Mouse (Mus musculus) left cerebral cortex, postnatal 10 days (tissue): ENCODE measurements around the gene Tctn3. TPM values are rescaled to one million over a fixed set of nuclear protein-coding genes. Genes with fewer than 3 reads are reported as not detected.
"Not testable (repeated sequence)": the region's sequence is repeated elsewhere in the genome, so short reads cannot be mapped to it uniquely, and the experiment has no call there.

Source experiments
- DNase-seq, 2 experiments: peaks; one replicate each; pipeline ENCODE4 v3.0.0; 2021 to 2022; ENCODE audit warnings: low spot score in 2 of 2, mixed read lengths in 1 of 2; ENCODE audit errors: extremely low spot score in 1 of 2
- intact Hi-C: fragments of 180-260 bp; cut with DNase I; formaldehyde crosslinking; loops from one replicate; pipeline ENCODE4 v1.15.1; 2025
- total RNA-seq, 2 experiments: library from RNA; stranded (reverse); gene quantifications; 2 replicates each; pipeline ENCODE4 v1.2.3; 2021

Gene Tctn3
- total RNA-seq, 2 experiments from 2014 or later, result 25.9 to 28.5 TPM

GRCm38 (mm10) chr19:40575438-40575837 lies 36.6 kb downstream of the Tctn3 start:
- DNase-seq, result no peak
- intact Hi-C loops, result no loop called here

- intact Hi-C loops, result no loop called here
- no peak for DNase-seq
Measured at GRCm38 (mm10) chr19:40570726-40571125, 41.3 kb downstream of the Tctn3 start.

- intact Hi-C loops, result no loop called here
- no peak for DNase-seq
Measured at GRCm38 (mm10) chr19:40567616-40568015, 44.4 kb downstream of the Tctn3 start.

- intact Hi-C loops, result no loop called here
- DNase-seq, result no peak
Measured at GRCm38 (mm10) chr19:40563880-40564645, 48.0 kb downstream of the Tctn3 start.

GRCm38 (mm10) chr19:40561521-40561920 lies 50.5 kb downstream of the Tctn3 start:
- DNase-seq, intact Hi-C loops: not testable (repeated sequence)

- intact Hi-C loops, result no loop called here
- DNase-seq, result no peak
Measured at GRCm38 (mm10) chr19:40556029-40556428, 56.0 kb downstream of the Tctn3 start.

GRCm38 (mm10) chr19:40555136-40555535 lies 56.9 kb downstream of the Tctn3 start:
- DNase-seq, result no peak
- intact Hi-C loops, result no loop called here

GRCm38 (mm10) chr19:40554343-40554742 lies 57.7 kb downstream of the Tctn3 start:
- intact Hi-C loops, result no loop called here
- DNase-seq, result no peak

GRCm38 (mm10) chr19:40553849-40554248 lies 58.2 kb downstream of the Tctn3 start:
- intact Hi-C loops, result no loop called here
- DNase-seq, result no peak

- intact Hi-C loops, result no loop called here
- DNase-seq, result no peak
Measured at GRCm38 (mm10) chr19:40553014-40553789, 58.8 kb downstream of the Tctn3 start.

GRCm38 (mm10) chr19:40549516-40550135 lies 62.4 kb downstream of the Tctn3 start:
- DNase-seq, result no peak
- intact Hi-C loops, result loop anchor here (10.0 kb wide), 1 partner anchor 315 kb away; no protein-coding TSS in a partner anchor

GRCm38 (mm10) chr19:40548796-40549515 lies 63.1 kb downstream of the Tctn3 start:
- no peak for DNase-seq
- intact Hi-C loops, result loop anchor here (10.0 kb wide), 1 partner anchor 314 kb away; no protein-coding TSS in a partner anchor

- intact Hi-C loops, result loop anchor here (10.0 kb wide), 1 partner anchor 314 kb away; no protein-coding TSS in a partner anchor
Measured at GRCm38 (mm10) chr19:40548386-40548785, 63.6 kb downstream of the Tctn3 start.

More at GRCm38 (mm10) chr19:40548386-40548785, 63.6 kb downstream of the Tctn3 start:
- no peak for DNase-seq

Other genes with a start within 250 kb of the Tctn3 start
- gene Sorbs1, start 98.5 kb downstream of the Tctn3 start, total RNA-seq, result 100 to 1,000 TPM; 109 to 119 TPM
- gene Aldh18a1, start 23.8 kb downstream of the Tctn3 start, total RNA-seq, result 10 to 100 TPM; 25.6 to 28.5 TPM
- 10 to 100 TPM; 18.7 to 20.2 TPM for gene Entpd1, start 133 bp upstream of the Tctn3 start, total RNA-seq
- gene Cc2d2b, start 136.5 kb upstream of the Tctn3 start, total RNA-seq, result 1 to 10 TPM in 1 of 2 experiments, under 1 TPM in 1; 0.43 to 1.4 TPM
- gene Ccnj, start 219.0 kb upstream of the Tctn3 start, total RNA-seq, result 1 to 10 TPM; 7.4 to 8.6 TPM